Mouse (Mus musculus): ENCODE data around the gene Atg4c.

GRCm38 (mm10) chr4:99272860-99273259 lies 79.1 kb downstream of the Atg4c start:
- no peak for TF ChIP-seq CTCF (IDR thresholded peaks at IDR 0.05)
- TF ChIP-seq EP300 (IDR thresholded peaks at IDR 0.05), result no peak
